In genomic region chr6:129228935-129229773, GRCm38 (mm10) we compare ENCODE assay signal across 9 mouse cellular contexts. TPM values are rescaled to one million over a fixed set of nuclear protein-coding genes. Genes with fewer than 3 reads are reported as not detected.
DNase-seq lines count a peak whose midpoint lies in the region; ATAC-seq and TF ChIP-seq lines count a peak whose summit lies in the region.
"Had no signal": no experiment of that assay in that cellular context is flagged by ENCODE, and none has a peak within 500 bp of the region (broad histone marks: within the 10 kb centered on the region; RNA-seq: fewer than 3 reads in every experiment).

No protein-coding gene starts in this region.

- ATAC-seq in heart, postnatal 0 days (ENCODE audit: insufficient read depth, low read depth), result no peak
- no peak for ATAC-seq in heart, embryonic 11.5 days (replicated peaks; ENCODE audit: insufficient number of reproducible peaks, low FRiP score, low TSS enrichment)
- ATAC-seq in neural tube, embryonic 13.5 days (ENCODE audit: low read depth), result no peak
- ATAC-seq in embryonic facial prominence, embryonic 15.5 days (ENCODE audit: insufficient number of reproducible peaks, low FRiP score, low TSS enrichment, low read depth), result no peak
- ATAC-seq in neural tube, embryonic 15.5 days (ENCODE audit: low FRiP score), result no peak
- ATAC-seq in midbrain, embryonic 13.5 days, result no peak

- WGBS in heart, postnatal 0 days, result 29% methylated on average over 3 of the region's 3 CpGs
- WGBS in heart, embryonic 11.5 days (ENCODE audit: insufficient replicate concordance), result 49% methylated on average over 3 of the region's 3 CpGs
- 57% methylated on average over 3 of the region's 3 CpGs for WGBS in neural tube, embryonic 13.5 days
- WGBS in embryonic facial prominence, embryonic 15.5 days, result 24% methylated on average over 3 of the region's 3 CpGs
- WGBS in neural tube, embryonic 15.5 days, result 55% methylated on average over 3 of the region's 3 CpGs
- WGBS in midbrain, embryonic 13.5 days, result 66% methylated on average over 3 of the region's 3 CpGs

- no peak for DNase-seq in heart, postnatal 0 days (ENCODE audit: low spot score)
- DNase-seq in neural tube, embryonic 10.5 days (ENCODE audit: extremely low spot score, low spot score), result no peak
- DNase-seq in adipocyte (ENCODE audit: low spot score), result no peak
- DNase-seq: cerebellum, adult 11 months had no signal

- no peaks in the 10 kb centered on the region for H3K27me3 ChIP-seq in heart, postnatal 0 days (ENCODE audit: control insufficient read depth, insufficient read depth, low read length)
- H3K27me3 ChIP-seq in heart, embryonic 11.5 days (ENCODE audit: control insufficient read depth, insufficient read depth, low read length), result no peaks in the 10 kb centered on the region
- H3K27me3 ChIP-seq in neural tube, embryonic 13.5 days, result no peaks in the 10 kb centered on the region
- H3K27me3 ChIP-seq in embryonic facial prominence, embryonic 15.5 days, result no peaks in the 10 kb centered on the region
- H3K27me3 ChIP-seq in neural tube, embryonic 15.5 days (replicated peaks), result no peaks in the 10 kb centered on the region
- no peaks in the 10 kb centered on the region for H3K27me3 ChIP-seq in midbrain, embryonic 13.5 days

- no peak for TF ChIP-seq CTCF in heart, postnatal 0 days (IDR thresholded peaks at IDR 0.05; ENCODE audit: low read depth)

- H3K9me3 ChIP-seq in heart, postnatal 0 days (replicated peaks; ENCODE audit: control insufficient read depth, low read length), result no peaks in the 10 kb centered on the region
- H3K9me3 ChIP-seq in heart, embryonic 11.5 days (replicated peaks; ENCODE audit: control insufficient read depth, low read length), result no peaks in the 10 kb centered on the region
- no peaks in the 10 kb centered on the region for H3K9me3 ChIP-seq in neural tube, embryonic 13.5 days
- H3K9me3 ChIP-seq in embryonic facial prominence, embryonic 15.5 days (replicated peaks), result no peaks in the 10 kb centered on the region
- H3K9me3 ChIP-seq in neural tube, embryonic 15.5 days (replicated peaks), result no peaks in the 10 kb centered on the region
- H3K9me3 ChIP-seq in midbrain, embryonic 13.5 days, result no peaks in the 10 kb centered on the region

- no peak overlapping the region for H3K4me3 ChIP-seq in heart, postnatal 0 days (ENCODE audit: low read depth, low read length)
- H3K4me3 ChIP-seq in heart, embryonic 11.5 days (ENCODE audit: low read depth, low read length), result no peak overlapping the region
- no peak overlapping the region for H3K4me3 ChIP-seq in neural tube, embryonic 13.5 days
- no peak overlapping the region for H3K4me3 ChIP-seq in embryonic facial prominence, embryonic 15.5 days (replicated peaks)
- no peak overlapping the region for H3K4me3 ChIP-seq in neural tube, embryonic 15.5 days (replicated peaks)
- H3K4me3 ChIP-seq in midbrain, embryonic 13.5 days (replicated peaks), result no peak overlapping the region

- H3K4me2 ChIP-seq in heart, postnatal 0 days (ENCODE audit: low read depth, low read length), result no peak overlapping the region
- no peak overlapping the region for H3K4me2 ChIP-seq in heart, embryonic 11.5 days
- no peak overlapping the region for H3K4me2 ChIP-seq in neural tube, embryonic 13.5 days
- H3K4me2 ChIP-seq in embryonic facial prominence, embryonic 15.5 days (replicated peaks), result no peak overlapping the region
- H3K4me2 ChIP-seq in neural tube, embryonic 15.5 days, result no peak overlapping the region
- H3K4me2 ChIP-seq in midbrain, embryonic 13.5 days (replicated peaks), result no peak overlapping the region

- peaks cover 30% of the 10 kb centered on the region for H3K4me1 ChIP-seq in heart, postnatal 0 days (ENCODE audit: control insufficient read depth, insufficient read depth)
- no peaks in the 10 kb centered on the region for H3K4me1 ChIP-seq in heart, embryonic 11.5 days (ENCODE audit: control insufficient read depth, insufficient read depth, low read length)
- no peaks in the 10 kb centered on the region; the same call in 1 of the 2 replicates for H3K4me1 ChIP-seq in neural tube, embryonic 13.5 days (replicated peaks)
- H3K4me1 ChIP-seq in embryonic facial prominence, embryonic 15.5 days, result peaks cover 13% of the 10 kb centered on the region; the same call in 1 of the 2 replicates
- peaks cover 4% of the 10 kb centered on the region; the same call in 1 of the 2 replicates for H3K4me1 ChIP-seq in neural tube, embryonic 15.5 days
- no peaks in the 10 kb centered on the region for H3K4me1 ChIP-seq in midbrain, embryonic 13.5 days (replicated peaks)

- peak overlapping the region; percentile 92 for H3K27ac ChIP-seq in heart, postnatal 0 days (ENCODE audit: low read depth)
- no peak overlapping the region for H3K27ac ChIP-seq in heart, embryonic 11.5 days (ENCODE audit: low read depth, low read length)
- H3K27ac ChIP-seq in neural tube, embryonic 13.5 days (replicated peaks), result peak overlapping the region; percentile 23; the same call in 1 of the 2 replicates
- peak overlapping the region; percentile 92 for H3K27ac ChIP-seq in embryonic facial prominence, embryonic 15.5 days (replicated peaks)
- H3K27ac ChIP-seq in neural tube, embryonic 15.5 days (replicated peaks), result peak overlapping the region; percentile 51
- no peak overlapping the region for H3K27ac ChIP-seq in midbrain, embryonic 13.5 days

- TF ChIP-seq EP300 in heart, postnatal 0 days (IDR thresholded peaks at IDR 0.05; ENCODE audit: low read depth), result no peak

- H3K36me3 ChIP-seq in heart, postnatal 0 days (replicated peaks; ENCODE audit: control insufficient read depth, insufficient read depth, low read length), result no peaks in the 10 kb centered on the region
- H3K36me3 ChIP-seq in heart, embryonic 11.5 days (ENCODE audit: control insufficient read depth, insufficient read depth, low read length), result no peaks in the 10 kb centered on the region
- H3K36me3 ChIP-seq in neural tube, embryonic 13.5 days, result no peaks in the 10 kb centered on the region
- no peaks in the 10 kb centered on the region for H3K36me3 ChIP-seq in embryonic facial prominence, embryonic 15.5 days
- H3K36me3 ChIP-seq in neural tube, embryonic 15.5 days, result no peaks in the 10 kb centered on the region
- no peaks in the 10 kb centered on the region for H3K36me3 ChIP-seq in midbrain, embryonic 13.5 days

- no peak overlapping the region for H3K9ac ChIP-seq in heart, postnatal 0 days (replicated peaks; ENCODE audit: low read depth, low read length)
- no peak overlapping the region for H3K9ac ChIP-seq in heart, embryonic 11.5 days (ENCODE audit: low read depth, low read length)
- H3K9ac ChIP-seq in neural tube, embryonic 13.5 days, result no peak overlapping the region
- H3K9ac ChIP-seq in embryonic facial prominence, embryonic 15.5 days, result no peak overlapping the region
- no peak overlapping the region for H3K9ac ChIP-seq in neural tube, embryonic 15.5 days (replicated peaks)
- H3K9ac ChIP-seq in midbrain, embryonic 13.5 days (replicated peaks), result no peak overlapping the region

RNA-seq across cellular contexts. Expression of gene Cd69, which starts 46.1 kb away (rescaled TPM):
- total RNA-seq in heart, postnatal 0 days (2014; rRNA removed; ENCODE audit: low replicate concordance), result not detected in 2 replicates
- not detected in 2 replicates for polyA plus RNA-seq in heart, postnatal 0 days (2015; fragmentation: Nextera tagmentation; extraction: Ambion mirVana)
- polyA plus RNA-seq in heart, embryonic 11.5 days (2014; fragmentation: Nextera tagmentation; extraction: Ambion mirVana), result not detected in 2 replicates
- polyA plus RNA-seq in neural tube, embryonic 13.5 days (2015; fragmentation: Nextera tagmentation; extraction: Ambion mirVana), result not detected in 2 replicates
- polyA plus RNA-seq in embryonic facial prominence, embryonic 15.5 days (2015; fragmentation: Nextera tagmentation; extraction: Ambion mirVana), result 0.25 and 0.41 TPM in 2 replicates
- polyA plus RNA-seq in neural tube, embryonic 15.5 days (2015; fragmentation: Nextera tagmentation; extraction: Ambion mirVana), result 0.09 and 0.47 TPM in 2 replicates
- polyA plus RNA-seq in midbrain, embryonic 13.5 days (2015; fragmentation: Nextera tagmentation; extraction: Ambion mirVana), result not detected in 2 replicates

RNA-seq across cellular contexts. Expression of gene Clec2d, which starts 48.7 kb away (rescaled TPM):
- 24.4 and 67.2 TPM in 2 replicates for total RNA-seq in heart, postnatal 0 days (2014; rRNA removed; ENCODE audit: low replicate concordance)
- polyA plus RNA-seq in heart, postnatal 0 days (2015; fragmentation: Nextera tagmentation; extraction: Ambion mirVana), result 0.47 and 0.49 TPM in 2 replicates
- 0.18 TPM in 1 of 2 replicates, not detected in the other for polyA plus RNA-seq in heart, embryonic 11.5 days (2014; fragmentation: Nextera tagmentation; extraction: Ambion mirVana)
- polyA plus RNA-seq in neural tube, embryonic 13.5 days (2015; fragmentation: Nextera tagmentation; extraction: Ambion mirVana), result not detected in 2 replicates
- polyA plus RNA-seq in embryonic facial prominence, embryonic 15.5 days (2015; fragmentation: Nextera tagmentation; extraction: Ambion mirVana), result 0.46 and 0.80 TPM in 2 replicates
- polyA plus RNA-seq in neural tube, embryonic 15.5 days (2015; fragmentation: Nextera tagmentation; extraction: Ambion mirVana), result 0.24 and 0.40 TPM in 2 replicates
- 0.13 TPM in 1 of 2 replicates, not detected in the other for polyA plus RNA-seq in midbrain, embryonic 13.5 days (2015; fragmentation: Nextera tagmentation; extraction: Ambion mirVana)

Comparison
In these comparisons a context has a peak if more than half of its experiments do, and no peak if none do; other contexts are left out.
1. H3K27ac ChIP-seq: peak in heart, postnatal 0 days (single experiment), neural tube, embryonic 13.5 days (single experiment), embryonic facial prominence, embryonic 15.5 days (single experiment) and neural tube, embryonic 15.5 days (single experiment); none in heart, embryonic 11.5 days (single experiment) and midbrain, embryonic 13.5 days (single experiment).